Mouse (Mus musculus): ENCODE measurements at regions not wholly inside any gene's neighbourhood (a gene's known extent, or its start where the extent isn't known, plus 50 kb on each side); places are given as distances from the start of the nearest gene placed in this dataset.
A peak's percentile ranks its signal among the peaks of the same experiment; 100 is the strongest.

- ATAC-seq (replicated peaks; ENCODE audit: extremely low read depth, insufficient read depth, low FRiP score) = no peak
- Histone ChIP-seq H3K27ac (ENCODE audit: low read length) (no peak overlapping the region), H3K9me3 (replicated peaks; ENCODE audit: control insufficient read depth, low read length) (peaks cover 4% of the 10 kb centered on the region; the same call in 1 of the 2 replicates), H3K4me3 (ENCODE audit: low read length) (no peak overlapping the region), H3K36me3 (ENCODE audit: control insufficient read depth, insufficient read depth) (no peaks in the 10 kb centered on the region), H3K9ac (ENCODE audit: low read length) (no peak overlapping the region), H3K4me2 (ENCODE audit: low read depth, low read length) (no peak overlapping the region), H3K4me1 (ENCODE audit: control insufficient read depth, insufficient read depth, low read length) (no peaks in the 10 kb centered on the region), H3K27me3 (ENCODE audit: control insufficient read depth, insufficient read depth, low read length) (no peaks in the 10 kb centered on the region)
- 71% methylated on average over 11 of the region's 11 CpGs for WGBS
These were observed 63.2 kb upstream of the Runx3 start for GRCm38 (mm10) chr4:135057286-135057685.

DNA sequence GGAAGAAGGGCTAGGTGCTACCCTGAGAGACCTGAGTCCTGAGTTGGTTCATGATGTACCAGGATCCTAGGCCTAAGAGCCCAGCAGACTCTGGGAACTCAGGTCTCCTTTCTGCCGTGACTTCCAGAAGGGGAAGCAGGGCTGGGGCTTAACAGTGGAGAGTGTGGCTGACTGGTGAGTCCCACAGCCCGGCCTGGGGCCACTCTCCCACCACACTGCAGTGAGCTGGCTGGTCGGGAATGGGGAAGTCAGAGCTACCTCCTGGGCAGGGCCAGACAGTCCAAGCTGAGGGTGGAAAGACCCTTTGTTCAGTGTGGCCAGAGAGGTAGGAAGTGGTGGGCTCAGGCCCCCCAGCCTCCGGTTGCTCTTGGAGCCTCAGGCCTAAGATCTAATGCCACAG lies 61.6 kb upstream of the Runx3 start:
- 76% methylated on average over 4 of the region's 4 CpGs for WGBS
- Histone ChIP-seq H3K4me1 (ENCODE audit: control insufficient read depth, insufficient read depth, low read length) (no peaks in the 10 kb centered on the region), H3K4me3 (ENCODE audit: low read length) (no peak overlapping the region), H3K9me3 (replicated peaks; ENCODE audit: control insufficient read depth, low read length) (no peaks in the 10 kb centered on the region), H3K36me3 (ENCODE audit: control insufficient read depth, insufficient read depth) (no peaks in the 10 kb centered on the region), H3K4me2 (ENCODE audit: low read depth, low read length) (no peak overlapping the region), H3K27ac (ENCODE audit: low read length) (no peak overlapping the region), H3K9ac (ENCODE audit: low read length) (no peak overlapping the region), H3K27me3 (ENCODE audit: control insufficient read depth, insufficient read depth, low read length) (no peaks in the 10 kb centered on the region)
- ATAC-seq (replicated peaks; ENCODE audit: extremely low read depth, insufficient read depth, low FRiP score) = no peak

DNA sequence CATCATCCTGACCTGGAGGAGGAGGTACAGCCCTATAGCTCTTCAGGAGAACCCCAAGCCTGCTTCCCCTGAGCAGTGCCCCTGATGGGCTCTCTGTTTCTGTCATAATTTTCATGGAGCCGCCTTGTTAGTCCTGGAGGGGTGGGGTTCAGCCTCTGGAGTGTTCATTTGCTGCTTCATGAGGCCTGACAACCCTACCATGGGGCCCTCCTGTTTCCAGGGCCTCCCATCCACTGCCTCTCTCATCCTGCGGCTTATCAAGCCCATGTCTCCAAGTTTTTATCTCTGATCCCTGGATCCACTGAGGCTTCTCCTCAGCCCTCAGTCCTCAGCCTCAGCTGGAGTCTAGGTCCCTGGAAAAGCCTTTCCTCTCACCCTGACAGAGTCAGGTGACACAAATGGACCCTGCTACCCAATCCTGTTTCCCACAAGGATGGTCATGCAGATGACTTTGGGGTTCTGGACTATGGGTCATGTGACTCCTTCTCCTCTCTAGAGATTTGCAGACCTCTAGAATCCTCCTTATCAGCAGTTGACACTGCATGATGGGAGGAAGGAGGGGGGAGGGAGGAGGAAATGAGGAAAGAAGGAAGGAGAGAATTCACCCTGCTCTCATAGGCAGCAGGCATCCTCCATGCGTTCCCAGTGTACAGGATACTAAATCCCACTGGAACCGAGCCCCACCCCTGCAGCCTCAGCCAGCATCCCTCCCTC lies 59.3 kb upstream of the Runx3 start:
- no peak overlapping the region for H3K4me2 ChIP-seq (ENCODE audit: low read depth, low read length)
- H3K4me3 ChIP-seq (ENCODE audit: low read length) = no peak overlapping the region
- WGBS = 37% methylated on average over 4 of the region's 4 CpGs
- H3K36me3 ChIP-seq (ENCODE audit: control insufficient read depth, insufficient read depth) = no peaks in the 10 kb centered on the region
- peaks cover under 1% of the 10 kb centered on the region for H3K4me1 ChIP-seq (ENCODE audit: control insufficient read depth, insufficient read depth, low read length)
- H3K9me3 ChIP-seq (replicated peaks; ENCODE audit: control insufficient read depth, low read length) = no peaks in the 10 kb centered on the region
- no peak for ATAC-seq (replicated peaks; ENCODE audit: extremely low read depth, insufficient read depth, low FRiP score)
- no peaks in the 10 kb centered on the region; the same call in 1 of the 2 replicates for H3K27me3 ChIP-seq (ENCODE audit: control insufficient read depth, insufficient read depth, low read length)
- no peak overlapping the region for H3K9ac ChIP-seq (ENCODE audit: low read length)
- H3K27ac ChIP-seq (ENCODE audit: low read length) = no peak overlapping the region

- Histone ChIP-seq H3K4me2 (ENCODE audit: low read depth, low read length) (peak overlapping the region; percentile 57), H3K9me3 (replicated peaks; ENCODE audit: control insufficient read depth, low read length) (no peaks in the 10 kb centered on the region), H3K9ac (ENCODE audit: low read length) (no peak overlapping the region), H3K36me3 (ENCODE audit: control insufficient read depth, insufficient read depth) (no peaks in the 10 kb centered on the region), H3K27ac (ENCODE audit: low read length) (no peak overlapping the region), H3K4me1 (ENCODE audit: control insufficient read depth, insufficient read depth, low read length) (peaks cover 5% of the 10 kb centered on the region), H3K27me3 (ENCODE audit: control insufficient read depth, insufficient read depth, low read length) (no peaks in the 10 kb centered on the region; the same call in 1 of the 2 replicates), H3K4me3 (ENCODE audit: low read length) (peak overlapping the region; percentile 19)
- peak; percentile 68 for ATAC-seq (replicated peaks; ENCODE audit: extremely low read depth, insufficient read depth, low FRiP score)
- WGBS = 6% methylated on average over 19 of the region's 19 CpGs
These were observed 53.5 kb upstream of the Runx3 start for GRCm38 (mm10) chr4:135066766-135067479.

DNA sequence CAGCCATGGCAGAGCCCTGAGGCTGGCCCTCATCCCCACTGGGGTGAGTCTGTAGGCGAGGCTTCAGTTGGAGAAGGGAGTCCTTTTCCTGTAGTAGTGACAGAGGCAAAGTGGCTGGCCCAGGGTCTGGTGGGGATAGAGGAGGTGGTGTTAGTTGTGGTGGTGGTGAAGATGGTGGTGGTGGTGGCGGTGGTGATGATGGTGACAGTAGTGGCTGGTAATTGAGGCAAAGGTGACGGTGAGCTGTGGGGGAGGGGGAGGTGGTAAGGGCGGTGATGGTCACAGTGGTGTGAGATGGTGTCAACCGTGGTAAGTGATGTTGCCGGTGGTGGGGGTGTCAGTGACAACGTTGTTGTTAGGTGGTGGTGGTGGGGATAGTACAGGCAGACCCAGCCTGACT lies 52.6 kb upstream of the Runx3 start:
- no peak for ATAC-seq (replicated peaks; ENCODE audit: extremely low read depth, insufficient read depth, low FRiP score)
- WGBS = 72% methylated on average over 7 of the region's 7 CpGs
- H3K9me3 ChIP-seq (replicated peaks; ENCODE audit: control insufficient read depth, low read length) = no peaks in the 10 kb centered on the region
- peaks cover 5% of the 10 kb centered on the region for H3K4me1 ChIP-seq (ENCODE audit: control insufficient read depth, insufficient read depth, low read length)
- no peaks in the 10 kb centered on the region; the same call in 1 of the 2 replicates for H3K27me3 ChIP-seq (ENCODE audit: control insufficient read depth, insufficient read depth, low read length)
- H3K36me3 ChIP-seq (ENCODE audit: control insufficient read depth, insufficient read depth) = no peaks in the 10 kb centered on the region
- H3K9ac ChIP-seq (ENCODE audit: low read length) = no peak overlapping the region
- H3K4me2 ChIP-seq (ENCODE audit: low read depth, low read length) = no peak overlapping the region
- no peak overlapping the region for H3K4me3 ChIP-seq (ENCODE audit: low read length)
- no peak overlapping the region for H3K27ac ChIP-seq (ENCODE audit: low read length)

DNA sequence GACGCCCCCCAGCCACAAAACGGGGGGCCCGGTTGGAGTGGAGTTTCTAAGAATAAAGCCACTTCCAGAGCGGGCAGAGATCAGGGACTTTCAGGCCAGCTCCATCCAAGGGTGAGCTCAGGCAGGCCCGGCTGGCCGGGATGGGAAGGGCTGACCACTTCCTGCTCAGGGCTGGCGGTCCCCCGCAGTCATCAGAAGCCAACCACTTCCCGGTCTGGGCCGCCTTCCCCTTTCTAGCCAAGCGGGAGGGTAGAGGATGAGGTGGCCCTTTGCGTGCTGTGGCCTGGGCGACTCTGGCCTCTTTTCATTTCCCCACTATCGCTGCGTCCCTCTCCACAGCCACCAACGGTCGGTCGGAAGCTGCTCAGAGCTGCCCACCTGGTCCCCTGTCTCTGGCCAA lies 50.6 kb upstream of the Runx3 start:
- Histone ChIP-seq H3K27me3 (ENCODE audit: control insufficient read depth, insufficient read depth, low read length) (no peaks in the 10 kb centered on the region; the same call in 1 of the 2 replicates), H3K9me3 (replicated peaks; ENCODE audit: control insufficient read depth, low read length) (no peaks in the 10 kb centered on the region), H3K4me2 (ENCODE audit: low read depth, low read length) (no peak overlapping the region), H3K27ac (ENCODE audit: low read length) (no peak overlapping the region), H3K4me1 (ENCODE audit: control insufficient read depth, insufficient read depth, low read length) (peaks cover 5% of the 10 kb centered on the region), H3K9ac (ENCODE audit: low read length) (peak overlapping the region; percentile 27; the same call in 1 of the 2 replicates), H3K4me3 (ENCODE audit: low read length) (no peak overlapping the region), H3K36me3 (ENCODE audit: control insufficient read depth, insufficient read depth) (no peaks in the 10 kb centered on the region)
- ATAC-seq (replicated peaks; ENCODE audit: extremely low read depth, insufficient read depth, low FRiP score) = no peak
- 66% methylated on average over 18 of the region's 18 CpGs for WGBS

Measured in heart, embryonic 16.5 days (tissue).